In genomic region chr8:90276722-90277121, GRCm38 (mm10) we compare ENCODE assay signal across 16 mouse cellular contexts.
A peak's percentile ranks its signal among the peaks of the same experiment; 100 is the strongest.
DNase-seq lines count a peak whose midpoint lies in the region; ATAC-seq lines count a peak whose summit lies in the region.
"Had no signal": no experiment of that assay in that cellular context is flagged by ENCODE, and none has a peak within 500 bp of the region (broad histone marks: within the 10 kb centered on the region; RNA-seq: fewer than 3 reads in every experiment).

No protein-coding gene starts in this region.

- H3K4me2 ChIP-seq in hindbrain, embryonic 15.5 days, result no peak overlapping the region
- H3K4me2 ChIP-seq: embryonic facial prominence, embryonic 12.5 days; limb, embryonic 12.5 days had no signal

- intact Hi-C loops in left cerebral cortex, postnatal 4 days (cut with DNase I), result no loop called here

- H3K9ac ChIP-seq in hindbrain, embryonic 15.5 days, result no peak overlapping the region
- H3K9ac ChIP-seq: embryonic facial prominence, embryonic 12.5 days; limb, embryonic 12.5 days; liver, postnatal 0 days had no signal

- peaks cover 58% of the 10 kb centered on the region for H3K4me1 ChIP-seq in hindbrain, embryonic 15.5 days (replicated peaks)

- no peaks in the 10 kb centered on the region for H3K36me3 ChIP-seq in hindbrain, embryonic 15.5 days
- H3K36me3 ChIP-seq: embryonic facial prominence, embryonic 12.5 days; limb, embryonic 12.5 days had no signal

- no peaks in the 10 kb centered on the region for H3K9me3 ChIP-seq in hindbrain, embryonic 15.5 days
- H3K9me3 ChIP-seq: embryonic facial prominence, embryonic 12.5 days; limb, embryonic 12.5 days had no signal

- H3K27ac ChIP-seq in hindbrain, embryonic 15.5 days (replicated peaks), result peak overlapping the region; percentile 60
- H3K27ac ChIP-seq: embryonic facial prominence, embryonic 12.5 days; limb, embryonic 12.5 days had no signal

- H3K27me3 ChIP-seq in hindbrain, embryonic 15.5 days, result no peaks in the 10 kb centered on the region
- H3K27me3 ChIP-seq: embryonic facial prominence, embryonic 12.5 days; limb, embryonic 12.5 days had no signal

- ATAC-seq in hindbrain, embryonic 15.5 days (ENCODE audit: low FRiP score, low read depth), result peak; percentile 82
- ATAC-seq: liver, postnatal 0 days had no signal

- DNase-seq in cerebellum, postnatal 14 days, result peak; percentile 25 to 26
- DNase-seq in cerebellum, adult 18-20 months, result no peak
- peak; percentile 21 for DNase-seq in left cerebral cortex, postnatal 4 days
- DNase-seq in left cerebral cortex, adult 11 months (ENCODE audit: low spot score), result no peak
- peak; percentile 77 for DNase-seq in retina, postnatal 1 day
- no peak for DNase-seq in left cerebral cortex, adult 18-20 months (ENCODE audit: low spot score in 2 of 2)
- DNase-seq in adrenal gland, adult 2 months, result no peak
- DNase-seq: adrenal gland, postnatal 36 days; cerebellum, adult 11-12 months; heart, postnatal 4 days; kidney, postnatal 10 days; liver, postnatal 0 days; thymus, adult 2 months had no signal

- H3K4me3 ChIP-seq in hindbrain, embryonic 15.5 days, result no peak overlapping the region
- H3K4me3 ChIP-seq: embryonic facial prominence, embryonic 12.5 days; limb, embryonic 12.5 days had no signal

- 38% methylated on average over 9 of the region's 9 CpGs for WGBS in hindbrain, embryonic 15.5 days

Comparison
In these comparisons a context has a peak if more than half of its experiments do, and no peak if none do; other contexts are left out.
1. DNase-seq: peak in cerebellum, postnatal 14 days (2 of 2), left cerebral cortex, postnatal 4 days (single experiment) and retina, postnatal 1 day (single experiment); none in cerebellum, adult 18-20 months (0 of 2), left cerebral cortex, adult 11 months (single experiment), left cerebral cortex, adult 18-20 months (0 of 2) and adrenal gland, adult 2 months (single experiment).